Mouse (Mus musculus) intestine, embryonic 14.5 days (tissue): ENCODE measurements at regions not wholly inside any gene's neighbourhood (a gene's known extent, or its start where the extent isn't known, plus 50 kb on each side); places are given as distances from the start of the nearest gene placed in this dataset.

Experiments used
- ATAC-seq: fragments of 200-750 bp; cut with Nextera tagmentation; replicated peaks from 2 replicates; pipeline ENCODE4 v1.8.0; 2017; ENCODE audit warnings: low read depth, moderate number of reproducible peaks, moderate TSS enrichment, moderate library complexity; ENCODE audit not compliant: low FRiP score, low TSS enrichment
- DNase-seq: peaks from one replicate; pipeline ENCODE4 v3.0.0-alpha.2; 2018; ENCODE audit warnings: low spot score
- H3K27ac ChIP-seq: fragments of 300-500 bp; sonication (generic); 2 replicates; pipeline ENCODE4 v1.5.1; 2014; ENCODE audit warnings: low read depth, mild to moderate bottlenecking, control low read depth
- H3K27me3 ChIP-seq: fragments of 300-500 bp; sonication (generic); replicated peaks from 2 replicates; pipeline ENCODE4 v1.6.1; 2014; ENCODE audit warnings: low read length, control low read depth; ENCODE audit not compliant: control insufficient read depth, insufficient read depth
- H3K36me3 ChIP-seq: fragments of 300-500 bp; sonication (generic); 2 replicates; pipeline ENCODE4 v1.6.1; 2014; ENCODE audit warnings: low read length, control low read depth; ENCODE audit not compliant: control insufficient read depth, insufficient read depth
- H3K4me1 ChIP-seq: fragments of 300-500 bp; sonication (generic); replicated peaks from 2 replicates; pipeline ENCODE4 v1.6.1; 2014; ENCODE audit warnings: low read length, control low read depth, mixed read lengths; ENCODE audit not compliant: control insufficient read depth, insufficient read depth
- H3K4me2 ChIP-seq: fragments of 300-500 bp; sonication (generic); 2 replicates; pipeline ENCODE4 v1.6.1; 2014; ENCODE audit warnings: low read length
- H3K4me3 ChIP-seq: fragments of 300-500 bp; sonication (generic); 2 replicates; pipeline ENCODE4 v1.5.1; 2014; ENCODE audit warnings: low read depth, low read length, control low read depth, mixed read lengths
- H3K9ac ChIP-seq: fragments of 300-500 bp; sonication (generic); 2 replicates; pipeline ENCODE4 v1.6.1; 2014; ENCODE audit warnings: mild to moderate bottlenecking, low read length
- H3K9me3 ChIP-seq: fragments of 300-500 bp; sonication (generic); 2 replicates; pipeline ENCODE4 v1.6.1; 2016; ENCODE audit warnings: low read length, control low read depth; ENCODE audit not compliant: control insufficient read depth
- WGBS: fragments of 180-500 bp; shearing (Covaris S2); extraction: QIAGEN DNeasy Blood & Tissue Kit; methylation state at CpG from one replicate; pipeline ENCODE4 v1.1.7; 2014; 5-methylcytosine and 5-hydroxymethylcytosine counted together

- DNase-seq (peak; percentile 68), ATAC-seq (peak; percentile 71)
- H3K4me2 ChIP-seq = peak overlapping the region; percentile 5; the same call in 1 of the 2 replicates
- H3K4me3 ChIP-seq = no peak overlapping the region
- H3K4me1 ChIP-seq = peaks cover 9% of the 10 kb centered on the region; the same call in 1 of the 2 replicates
- H3K9me3 ChIP-seq = no peaks in the 10 kb centered on the region
- no peaks in the 10 kb centered on the region for H3K27me3 ChIP-seq
- 13% methylated on average over 14 of the region's 14 CpGs for WGBS
- H3K27ac ChIP-seq = peak overlapping the region; percentile 17; the same call in 1 of the 2 replicates
- no peak overlapping the region for H3K9ac ChIP-seq
- H3K36me3 ChIP-seq = no peaks in the 10 kb centered on the region
These were observed 132.6 kb upstream of the Jade1 start for GRCm38 (mm10) chr3:41422615-41423579.

GRCm38 (mm10) chr3:41413771-41414170 lies 141.8 kb upstream of the Jade1 start:
- Histone ChIP-seq H3K4me3 (no peak overlapping the region), H3K27me3 (no peaks in the 10 kb centered on the region), H3K9ac (no peak overlapping the region), H3K36me3 (no peaks in the 10 kb centered on the region), H3K4me2 (no peak overlapping the region), H3K27ac (no peak overlapping the region), H3K9me3 (no peaks in the 10 kb centered on the region), H3K4me1 (peaks cover 8% of the 10 kb centered on the region; the same call in 1 of the 2 replicates)
- 96% methylated on average over 1 of the region's 1 CpGs for whole genome bisulfite sequencing
- ATAC-seq (no peak), DNase-seq (no peak)

GRCm38 (mm10) chr3:41412698-41413097 lies 142.8 kb upstream of the Jade1 start:
- DNase-seq (no peak), ATAC-seq (no peak)
- Histone ChIP-seq H3K4me3 (no peak overlapping the region), H3K4me2 (no peak overlapping the region), H3K9ac (no peak overlapping the region), H3K36me3 (no peaks in the 10 kb centered on the region), H3K27me3 (no peaks in the 10 kb centered on the region), H3K9me3 (no peaks in the 10 kb centered on the region), H3K27ac (no peak overlapping the region), H3K4me1 (peaks cover 15% of the 10 kb centered on the region; the same call in 1 of the 2 replicates)
- 80% methylated on average over 2 of the region's 2 CpGs for WGBS

- ATAC-seq = peak; percentile 68
- peaks cover 15% of the 10 kb centered on the region; the same call in 1 of the 2 replicates for H3K4me1 ChIP-seq
- H3K27me3 ChIP-seq = no peaks in the 10 kb centered on the region
- H3K4me3 ChIP-seq = peak overlapping the region; percentile 39
- H3K9ac ChIP-seq = peak overlapping the region; percentile 41
- WGBS = 6% methylated on average over 15 of the region's 15 CpGs
- peak; percentile 60 for DNase-seq
- H3K4me2 ChIP-seq = peak overlapping the region; percentile 69
- H3K27ac ChIP-seq = peak overlapping the region; percentile 36; the same call in 1 of the 2 replicates
- no peaks in the 10 kb centered on the region for H3K36me3 ChIP-seq
- H3K9me3 ChIP-seq = no peaks in the 10 kb centered on the region
These were observed 146.5 kb upstream of the Jade1 start for GRCm38 (mm10) chr3:41408821-41409737.

GRCm38 (mm10) chr3:41408423-41408820 lies 147.1 kb upstream of the Jade1 start:
- DNase-seq (peak; percentile 76), ATAC-seq (peak; percentile 93)
- Histone ChIP-seq H3K4me3 (peak overlapping the region; percentile 39), H3K27me3 (no peaks in the 10 kb centered on the region), H3K27ac (peak overlapping the region; percentile 36; the same call in 1 of the 2 replicates), H3K4me2 (peak overlapping the region; percentile 69), H3K4me1 (peaks cover 15% of the 10 kb centered on the region; the same call in 1 of the 2 replicates), H3K9me3 (no peaks in the 10 kb centered on the region), H3K9ac (peak overlapping the region; percentile 41), H3K36me3 (no peaks in the 10 kb centered on the region)
- WGBS = 7% methylated on average over 14 of the region's 14 CpGs

DNA sequence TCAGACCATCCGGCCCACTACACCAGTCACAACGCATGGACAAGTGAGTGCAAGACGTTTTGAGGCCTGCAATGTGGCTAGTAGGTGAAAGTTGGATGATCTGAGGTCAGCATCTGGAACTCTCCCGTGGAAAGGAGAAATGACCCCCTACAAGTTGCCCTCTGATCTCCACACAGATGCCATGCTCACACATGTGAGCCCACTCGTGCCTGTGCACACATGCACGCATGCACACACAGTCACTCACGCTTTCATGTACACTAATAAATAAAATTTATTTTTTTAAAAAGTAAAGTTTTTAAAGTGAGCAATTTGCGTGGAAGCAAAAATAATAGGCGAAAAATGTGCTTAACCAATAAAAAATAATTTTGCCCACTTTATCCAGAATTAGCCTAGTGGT lies 147.5 kb upstream of the Jade1 start:
- peak; percentile 63 for ATAC-seq
- H3K4me3 ChIP-seq = no peak overlapping the region; the same call in 1 of the 2 replicates

GRCm38 (mm10) chr3:41407520-41407919 lies 148.0 kb upstream of the Jade1 start:
- no peak overlapping the region for H3K27ac ChIP-seq
- H3K4me2 ChIP-seq = no peak overlapping the region
- peaks cover 15% of the 10 kb centered on the region; the same call in 1 of the 2 replicates for H3K4me1 ChIP-seq
- H3K4me3 ChIP-seq = no peak overlapping the region
- no peaks in the 10 kb centered on the region for H3K36me3 ChIP-seq
- DNase-seq (no peak), ATAC-seq (no peak)
- no peaks in the 10 kb centered on the region for H3K27me3 ChIP-seq
- WGBS = 76% methylated on average over 1 of the region's 1 CpGs
- H3K9me3 ChIP-seq = no peaks in the 10 kb centered on the region
- no peak overlapping the region for H3K9ac ChIP-seq

More for the DNA sequence above, 147.5 kb upstream of the Jade1 start:
- peaks cover 15% of the 10 kb centered on the region; the same call in 1 of the 2 replicates for H3K4me1 ChIP-seq
- H3K9me3 ChIP-seq = no peaks in the 10 kb centered on the region
- no peaks in the 10 kb centered on the region for H3K27me3 ChIP-seq
- no peak overlapping the region for H3K27ac ChIP-seq
- H3K4me2 ChIP-seq = peak overlapping the region; percentile 69
- WGBS = 86% methylated on average over 9 of the region's 9 CpGs
- peak overlapping the region; percentile 41; the same call in 1 of the 2 replicates for H3K9ac ChIP-seq
- DNase-seq = no peak
- H3K36me3 ChIP-seq = no peaks in the 10 kb centered on the region

- no peak overlapping the region for H3K4me3 ChIP-seq
- no peaks in the 10 kb centered on the region for H3K27me3 ChIP-seq
- DNase-seq = no peak
These were observed 153.7 kb upstream of the Jade1 start for GRCm38 (mm10) chr3:41401881-41402280.

More at GRCm38 (mm10) chr3:41401881-41402280, 153.7 kb upstream of the Jade1 start:
- Histone ChIP-seq H3K27ac (no peak overlapping the region), H3K9ac (no peak overlapping the region), H3K4me2 (no peak overlapping the region), H3K4me1 (no peaks in the 10 kb centered on the region), H3K9me3 (no peaks in the 10 kb centered on the region), H3K36me3 (no peaks in the 10 kb centered on the region)
- WGBS = 80% methylated on average over 4 of the region's 4 CpGs
- no peak for ATAC-seq
